8 mouse cellular contexts compared by ENCODE assay signal in the genomic region with DNA sequence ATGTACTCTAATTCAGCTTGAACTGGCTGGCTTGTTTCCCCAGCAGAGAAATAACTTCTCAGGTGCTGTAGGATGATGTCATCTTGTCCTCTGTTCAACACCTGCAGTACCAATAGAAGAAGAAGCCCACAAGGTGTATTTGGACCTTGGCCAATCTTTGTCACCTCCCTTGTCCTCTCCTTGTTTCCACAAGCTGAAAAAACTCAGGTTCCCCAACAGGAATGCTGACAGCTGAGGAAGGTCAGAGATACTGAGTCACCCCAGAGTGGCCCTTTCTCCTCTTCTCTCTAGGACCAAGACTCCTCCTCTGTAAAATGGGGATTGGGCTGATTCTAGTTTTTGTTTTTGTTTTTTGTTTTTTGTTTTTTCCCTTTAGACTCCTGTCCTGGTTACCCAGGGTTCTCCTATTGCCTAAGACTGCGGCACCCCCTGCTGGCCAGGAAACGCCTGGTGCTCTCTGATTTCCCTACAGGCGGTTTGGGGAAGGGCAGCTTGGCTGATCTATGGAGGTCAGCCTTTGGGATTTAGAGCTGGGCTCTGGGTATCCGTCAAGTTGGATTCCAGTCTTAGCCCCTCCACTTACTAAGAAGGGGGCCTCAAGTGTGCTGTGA. TPM values are rescaled to one million over a fixed set of nuclear protein-coding genes. Genes with fewer than 3 reads are reported as not detected.
DNase-seq lines count a peak whose midpoint lies in the region; ATAC-seq and TF ChIP-seq lines count a peak whose summit lies in the region.

No protein-coding gene starts in this region.

- no peaks in the 10 kb centered on the region for H3K27me3 ChIP-seq in heart, embryonic 11.5 days (ENCODE audit: control insufficient read depth, insufficient read depth, low read length)
- H3K27me3 ChIP-seq in midbrain, embryonic 16.5 days (ENCODE audit: control insufficient read depth, insufficient read depth, low read depth, low read length): no peaks in the 10 kb centered on the region

- H3K4me1 ChIP-seq in heart, embryonic 11.5 days (ENCODE audit: control insufficient read depth, insufficient read depth, low read length): 0 out of 2 replicates have a peak, but pooled peaks cover 4% of the 10 kb centered on the region
- no peaks in the 10 kb centered on the region for H3K4me1 ChIP-seq in midbrain, embryonic 16.5 days (ENCODE audit: control insufficient read depth, insufficient read depth, low read length)

- H3K4me2 ChIP-seq in heart, embryonic 11.5 days: no peak overlapping the region
- no peak overlapping the region for H3K4me2 ChIP-seq in midbrain, embryonic 16.5 days (ENCODE audit: low read length)

- no peaks in the 10 kb centered on the region for H3K9me3 ChIP-seq in heart, embryonic 11.5 days (replicated peaks; ENCODE audit: control insufficient read depth, low read length)
- H3K9me3 ChIP-seq in midbrain, embryonic 16.5 days (replicated peaks; ENCODE audit: control insufficient read depth, low read length, poor library complexity, severe bottlenecking): no peaks in the 10 kb centered on the region

- ATAC-seq in heart, embryonic 11.5 days (replicated peaks; ENCODE audit: insufficient number of reproducible peaks, low FRiP score, low TSS enrichment): no peak
- 0 out of 2 replicates have a peak, but pooled peaks have one; percentile 36 for ATAC-seq in midbrain, embryonic 16.5 days

- no peak; the same call in 1 of the 2 replicates for TF ChIP-seq CTCF in gastrocnemius, adult 2 months (IDR thresholded peaks at IDR 0.05)

- peak; percentile 97 for DNase-seq in heart, adult 11 months
- peak; percentile 79 to 82 for DNase-seq in cerebellum, postnatal 36 days
- DNase-seq in gastrocnemius, adult 2 months: peak; percentile 89
- DNase-seq in kidney, adult 11 months: peak; percentile 79
- DNase-seq in left cerebral cortex, postnatal 4 days: peak; percentile 88
- peak; percentile 53 to 79 for DNase-seq in spleen, postnatal 14 days (ENCODE audit: low spot score in 2 of 2)

- no peak overlapping the region for H3K27ac ChIP-seq in heart, embryonic 11.5 days (ENCODE audit: low read depth, low read length)
- H3K27ac ChIP-seq in gastrocnemius, adult 2 months: no peak overlapping the region
- no peak overlapping the region for H3K27ac ChIP-seq in midbrain, embryonic 16.5 days (ENCODE audit: low read length)

- no peak overlapping the region for H3K9ac ChIP-seq in heart, embryonic 11.5 days (ENCODE audit: low read depth, low read length)
- H3K9ac ChIP-seq in midbrain, embryonic 16.5 days (ENCODE audit: low read depth, low read length): no peak overlapping the region

- intact Hi-C loops in gastrocnemius, adult 2 months (cut with DNase I): loop anchor here (1.0 to 5.0 kb wide), 3 partner anchors 42 to 161 kb away; no protein-coding TSS in a partner anchor
- intact Hi-C loops in left cerebral cortex, postnatal 4 days (cut with DNase I): loop anchor here (5.0 kb wide), 1 partner anchor 162 kb away; no protein-coding TSS in a partner anchor

- under 1% methylated on average over 4 of the region's 4 CpGs for WGBS in heart, embryonic 11.5 days (ENCODE audit: insufficient replicate concordance)
- 4% methylated on average over 4 of the region's 4 CpGs for WGBS in midbrain, embryonic 16.5 days

- no peak overlapping the region for H3K4me3 ChIP-seq in heart, embryonic 11.5 days (ENCODE audit: low read depth, low read length)
- H3K4me3 ChIP-seq in gastrocnemius, adult 2 months: no peak overlapping the region
- no peak overlapping the region for H3K4me3 ChIP-seq in midbrain, embryonic 16.5 days (ENCODE audit: low read depth, low read length)

- H3K36me3 ChIP-seq in heart, embryonic 11.5 days (ENCODE audit: control insufficient read depth, insufficient read depth, low read length): no peaks in the 10 kb centered on the region
- H3K36me3 ChIP-seq in midbrain, embryonic 16.5 days (ENCODE audit: control insufficient read depth, insufficient read depth, low read length): no peaks in the 10 kb centered on the region

RNA-seq across cellular contexts. Expression of gene Snn, which starts 26.4 kb away (rescaled TPM):
- polyA plus RNA-seq in heart, embryonic 11.5 days (2014; fragmentation: Nextera tagmentation; extraction: Ambion mirVana): 44.7 and 45.8 TPM in 2 replicates
- 1 to 10 TPM; 2.7 to 3.1 TPM for total RNA-seq in gastrocnemius, adult 2 months (2021)
- total RNA-seq in left cerebral cortex, postnatal 4 days (2021): 100 to 1,000 TPM; 269 to 310 TPM
- polyA plus RNA-seq in midbrain, embryonic 16.5 days (2015; fragmentation: Nextera tagmentation; extraction: Ambion mirVana): 129 and 134 TPM in 2 replicates

RNA-seq across cellular contexts. Expression of gene Litaf, which starts 31.7 kb away (rescaled TPM):
- 61.6 and 63.8 TPM in 2 replicates for polyA plus RNA-seq in heart, embryonic 11.5 days (2014; fragmentation: Nextera tagmentation; extraction: Ambion mirVana)
- 1 to 10 TPM; 4.8 to 9.3 TPM for total RNA-seq in gastrocnemius, adult 2 months (2021)
- total RNA-seq in left cerebral cortex, postnatal 4 days (2021): 10 to 100 TPM; 12.1 to 13.8 TPM
- 22.7 and 25.4 TPM in 2 replicates for polyA plus RNA-seq in midbrain, embryonic 16.5 days (2015; fragmentation: Nextera tagmentation; extraction: Ambion mirVana)

Comparison
In these comparisons a context has a peak if more than half of its experiments do, and no peak if none do; other contexts are left out.
1. RNA of gene Snn, which starts 26.4 kb away (total RNA-seq): 269 to 310 TPM in left cerebral cortex, postnatal 4 days; 2.7 to 3.1 TPM in gastrocnemius, adult 2 months; every median in the first group is over 10 times any median in the second.
2. Peak in every context shown above with its lines, with median percentiles within 50 percentile points of each other: DNase-seq.